Mouse (Mus musculus): ENCODE data around the gene Clip4.
"Not testable (repeated sequence)": the region's sequence is repeated elsewhere in the genome, so short reads cannot be mapped to it uniquely, and the experiment has no call there.

The Clip4 gene

DNA sequence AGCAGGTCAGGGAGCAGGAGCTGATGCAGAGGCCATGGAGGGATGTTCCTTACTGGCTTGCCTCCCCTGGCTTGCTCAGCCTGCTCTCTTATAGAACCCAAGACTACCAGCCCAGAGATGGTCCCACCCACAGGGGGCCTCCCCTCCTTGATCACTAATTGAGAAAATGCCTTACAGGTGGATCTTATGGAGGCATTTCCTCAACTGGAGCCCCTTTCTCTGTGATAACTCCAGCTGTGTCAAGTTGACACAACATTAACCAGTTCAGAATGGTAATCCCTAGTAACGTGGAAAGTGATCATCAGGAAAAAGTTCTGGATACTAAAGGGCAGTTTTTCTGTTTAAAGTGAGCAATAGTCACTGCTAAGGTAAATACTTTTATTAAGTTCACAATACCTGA is at the start of gene Clip4:
TSS of gene Clip4 (plus strand) at position 301 of the 400 bp plus-strand sequence.
- not testable (repeated sequence) for DNase-seq (ENCODE audit: low spot score)

DNA sequence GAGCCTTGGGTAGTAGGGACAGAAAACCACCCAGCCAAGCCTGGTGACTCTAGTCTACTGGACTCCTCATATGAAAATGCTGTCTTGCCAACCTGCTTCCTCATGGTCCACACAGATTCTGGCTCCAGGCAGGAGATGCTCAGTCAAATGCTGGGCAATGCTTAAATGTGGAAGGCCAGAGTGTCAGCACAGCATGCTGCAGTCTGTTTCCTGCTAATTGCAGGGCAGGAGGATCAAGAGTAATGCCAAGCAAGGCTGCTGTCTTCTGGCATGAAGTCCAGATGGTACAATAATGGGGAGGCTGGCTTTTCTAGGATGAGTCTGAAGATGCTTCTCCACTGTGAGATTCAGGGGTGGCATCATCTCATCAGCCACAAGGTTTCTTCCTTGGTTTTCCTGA is 47.8 kb upstream of the Clip4 start:
- DNase-seq (ENCODE audit: low spot score) = no peak

DNA sequence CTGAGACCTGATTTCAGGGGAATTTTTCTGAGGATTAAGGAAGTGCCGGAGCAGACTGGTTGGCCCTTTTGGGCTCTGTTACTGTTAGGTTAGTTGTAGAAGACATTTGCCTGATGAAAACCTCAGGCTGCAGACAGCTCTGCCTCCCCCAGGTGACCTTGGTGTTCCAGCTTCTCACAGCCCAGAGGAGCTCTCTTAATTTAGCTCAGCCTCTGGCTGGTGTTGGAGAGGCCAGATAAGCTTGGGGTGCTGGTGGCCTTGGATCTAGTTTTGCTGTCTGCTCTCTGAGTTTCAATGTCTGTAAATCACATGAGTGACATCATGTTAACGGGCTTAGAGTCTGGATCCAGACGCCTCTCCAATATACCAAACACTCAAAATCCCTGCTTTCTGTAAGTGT is 47.3 kb upstream of the Clip4 start:
- DNase-seq (ENCODE audit: low spot score) = no peak

DNA sequence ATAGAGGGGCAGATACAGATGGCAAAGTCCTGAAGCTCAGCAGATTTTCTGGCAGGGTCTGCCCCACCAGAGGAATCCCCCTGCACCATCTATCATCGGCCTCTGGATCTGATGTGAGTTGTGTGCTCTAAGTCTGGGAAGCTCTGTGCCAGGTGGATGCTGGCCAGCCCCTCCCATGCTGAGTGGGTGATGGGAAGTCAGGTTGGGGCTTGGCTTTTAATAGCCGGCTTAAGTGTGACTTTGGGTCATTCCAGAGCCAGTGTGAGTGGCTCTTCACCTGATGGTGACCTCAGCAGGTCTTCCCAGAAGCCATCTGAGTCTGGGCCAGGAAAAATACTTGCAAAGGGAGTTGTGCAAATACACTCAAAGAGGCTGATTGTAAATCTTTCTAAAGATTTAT is 37.6 kb upstream of the Clip4 start:
- DNase-seq (ENCODE audit: low spot score) = no peak

DNA sequence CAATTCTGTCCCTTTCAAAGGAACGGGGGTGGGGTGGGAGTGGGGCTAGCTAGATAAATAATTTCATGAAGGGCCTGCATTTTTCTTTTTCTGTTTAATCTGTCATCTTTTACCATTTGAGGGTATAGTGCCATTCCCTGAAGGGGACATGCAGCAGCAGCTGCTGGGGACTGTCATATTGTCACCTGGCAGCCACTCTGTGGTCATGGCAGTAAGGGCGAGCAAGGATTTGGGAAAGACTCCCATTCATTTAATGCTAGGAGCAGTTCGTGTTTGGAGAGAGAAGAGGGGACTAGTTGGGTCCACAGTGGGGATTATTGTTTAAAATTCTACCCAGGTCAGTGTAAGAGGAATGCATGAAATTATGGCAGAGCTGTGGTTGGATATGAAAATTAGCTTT is 31.8 kb upstream of the Clip4 start:
- no peak for DNase-seq (ENCODE audit: low spot score)

DNA sequence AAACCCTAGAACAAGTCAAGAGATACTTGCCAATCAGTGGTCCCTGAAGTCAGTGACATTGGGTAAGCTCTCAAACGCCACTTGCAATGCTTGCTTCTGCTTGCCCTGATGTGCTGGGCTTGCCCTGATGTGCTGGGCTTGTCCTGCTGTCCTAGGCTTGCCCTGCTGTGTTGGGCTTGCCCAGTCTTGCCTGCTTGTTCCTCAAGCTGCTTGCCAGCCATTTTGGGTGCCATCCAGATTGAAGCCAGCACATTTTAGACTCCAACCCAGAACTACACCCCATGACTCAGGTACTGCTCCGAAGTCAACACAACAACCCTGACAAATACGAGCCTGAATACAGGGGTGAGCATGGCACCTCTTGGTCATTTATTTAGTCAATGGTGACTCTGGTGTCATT is 26.1 kb upstream of the Clip4 start:
- DNase-seq (ENCODE audit: low spot score) = no peak

DNA sequence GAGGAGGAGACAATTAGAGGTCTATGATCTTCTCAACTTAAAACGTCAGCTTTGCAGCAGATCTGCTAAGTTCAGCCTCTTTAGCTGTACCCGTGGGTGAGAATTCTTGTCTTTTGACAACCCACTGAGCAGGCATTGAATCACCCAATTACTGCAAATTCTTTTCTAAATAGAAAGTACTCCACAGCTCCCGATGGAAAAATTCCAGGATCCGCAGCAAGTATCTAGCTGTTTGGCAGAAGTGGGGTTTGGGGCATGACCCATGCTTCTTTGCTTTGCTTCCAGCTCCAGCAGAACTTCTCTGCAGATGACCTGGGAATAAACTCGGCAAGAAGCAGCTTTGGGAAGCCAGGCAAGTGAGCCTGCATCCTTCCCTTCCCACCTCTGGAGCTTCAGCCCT is 25.3 kb upstream of the Clip4 start:
- DNase-seq (ENCODE audit: low spot score) = no peak

DNA sequence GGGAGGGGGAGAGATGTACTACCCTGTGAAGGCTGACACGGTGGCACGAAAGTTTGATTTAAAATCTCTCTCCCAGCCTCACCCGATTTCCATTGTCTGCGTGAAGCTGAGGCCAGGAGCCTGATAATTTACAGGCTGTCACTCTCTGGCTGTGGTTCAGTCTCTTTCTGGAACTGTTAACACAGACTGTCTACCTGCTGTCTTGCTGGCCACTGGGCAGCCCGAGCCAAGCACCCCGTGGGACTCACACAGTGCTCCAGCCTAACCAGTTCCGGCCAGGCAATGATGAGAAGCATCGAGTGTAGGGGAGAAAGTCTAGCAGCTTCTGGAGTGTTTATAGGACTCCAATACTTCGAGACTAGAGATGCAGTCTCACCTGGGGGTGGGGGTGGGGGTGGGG is 22.2 kb upstream of the Clip4 start:
- DNase-seq (ENCODE audit: low spot score) = no peak

DNA sequence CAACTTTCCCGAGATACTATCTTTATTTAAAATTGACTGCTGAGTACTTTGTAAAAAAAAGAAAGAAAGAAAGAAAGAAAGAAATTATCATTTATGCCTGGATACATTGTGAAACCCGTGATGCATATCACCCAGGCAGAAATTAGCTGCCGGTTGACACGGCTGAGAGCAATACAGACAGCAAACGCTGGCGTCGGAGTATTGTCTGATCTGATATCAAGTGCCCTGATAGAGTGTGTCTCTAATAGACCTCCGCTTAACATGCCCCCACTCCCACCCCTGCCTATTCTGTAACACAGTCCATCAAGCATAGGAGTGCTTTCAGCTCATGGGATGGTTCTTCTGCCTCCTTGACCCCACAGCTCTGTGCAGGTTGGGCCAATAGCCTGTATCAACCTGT is 20.7 kb upstream of the Clip4 start:
- no peak for DNase-seq (ENCODE audit: low spot score)

DNA sequence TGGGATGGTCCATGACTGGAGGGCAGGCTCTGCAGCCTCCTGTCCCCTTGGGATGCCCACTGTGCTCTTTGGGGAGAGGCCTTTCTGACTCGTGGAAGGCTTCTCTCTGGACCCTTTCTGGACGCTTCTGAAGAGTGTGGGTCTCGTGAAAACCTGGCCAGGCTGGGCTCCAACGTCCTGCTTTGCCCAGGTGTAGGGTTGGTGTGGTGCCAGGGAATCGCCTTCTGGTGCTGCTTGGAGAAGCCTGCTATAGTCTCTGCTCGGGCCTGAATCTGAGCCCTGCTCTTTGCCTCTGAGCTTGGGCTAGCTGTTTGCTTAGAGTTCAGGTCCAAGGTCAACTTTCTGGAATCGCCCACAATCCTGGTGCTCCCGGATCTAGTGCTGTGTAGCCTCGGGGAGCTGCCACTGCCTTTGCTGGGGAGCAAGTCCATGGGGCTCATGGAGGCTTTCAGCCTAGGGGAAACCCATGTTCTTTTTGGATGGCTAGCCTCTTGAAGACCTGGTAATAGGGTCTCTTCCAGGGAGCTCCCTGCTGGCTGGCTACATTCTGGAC is 18.6 kb upstream of the Clip4 start:
- DNase-seq (ENCODE audit: low spot score) = no peak

DNA sequence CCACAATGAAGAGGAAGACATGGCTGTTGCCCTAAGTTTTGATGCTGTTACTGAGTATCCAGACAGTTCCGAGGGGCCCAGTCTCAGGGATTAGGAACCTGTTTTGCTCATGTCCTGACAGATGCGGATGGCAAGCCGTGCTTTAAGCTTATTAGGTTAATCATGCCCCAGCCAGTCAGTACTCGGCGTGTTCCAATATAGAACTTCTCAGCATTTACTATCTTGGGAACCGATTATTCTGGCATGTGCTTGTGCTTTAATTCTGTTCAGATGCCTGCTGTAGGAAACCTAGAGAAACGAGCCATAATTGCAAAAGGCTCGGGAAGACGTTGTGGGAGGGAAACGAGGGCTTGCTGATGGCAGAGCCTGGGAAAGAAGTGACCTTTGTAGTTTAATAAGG is 15.4 kb upstream of the Clip4 start, which contains the start of gene Pcare:
TSS of gene Pcare (minus strand) at position 64 of the 400 bp plus-strand sequence.
- DNase-seq (ENCODE audit: low spot score) = no peak

DNA sequence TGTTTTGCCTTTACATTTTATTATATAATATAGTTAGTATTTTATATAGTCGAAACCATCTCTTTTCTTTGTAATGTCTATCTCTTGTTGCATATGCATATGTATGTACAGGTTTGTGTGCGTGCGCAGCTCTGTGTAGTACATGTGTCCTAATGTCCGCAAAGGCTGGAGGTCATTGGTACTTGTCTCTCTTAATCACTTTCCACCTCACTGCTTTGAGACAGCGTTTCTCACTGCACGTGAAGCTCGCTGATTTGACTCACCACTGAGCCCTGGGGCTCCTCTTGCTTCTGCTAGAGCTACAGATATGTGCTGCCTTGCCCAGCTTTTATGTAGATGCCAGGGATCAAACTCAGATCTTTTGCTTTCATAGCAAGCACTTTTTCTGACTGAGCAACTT is 7.7 kb upstream of the Clip4 start:
- DNase-seq (ENCODE audit: low spot score) = no peak

DNA sequence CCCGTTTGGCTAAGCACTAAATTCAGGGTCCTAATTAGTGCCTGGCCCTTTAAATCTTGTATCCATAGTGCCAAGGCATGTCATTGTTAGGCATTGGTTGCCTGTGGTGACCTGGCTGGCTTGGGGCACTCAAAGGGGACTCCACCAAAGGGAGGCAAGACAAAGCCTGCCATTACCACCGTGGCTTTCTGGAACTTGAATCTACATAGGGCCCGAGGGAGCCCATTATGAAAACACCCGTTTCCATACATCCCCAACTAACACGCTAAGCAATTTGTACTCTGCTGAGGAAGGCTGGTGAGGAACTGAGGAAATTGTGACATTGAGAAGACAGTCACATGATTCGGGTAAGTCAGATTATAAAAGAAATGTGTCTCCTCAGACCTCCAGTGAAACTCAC is 1.3 kb downstream of the Clip4 start:
- no peak for DNase-seq (ENCODE audit: low spot score)

DNA sequence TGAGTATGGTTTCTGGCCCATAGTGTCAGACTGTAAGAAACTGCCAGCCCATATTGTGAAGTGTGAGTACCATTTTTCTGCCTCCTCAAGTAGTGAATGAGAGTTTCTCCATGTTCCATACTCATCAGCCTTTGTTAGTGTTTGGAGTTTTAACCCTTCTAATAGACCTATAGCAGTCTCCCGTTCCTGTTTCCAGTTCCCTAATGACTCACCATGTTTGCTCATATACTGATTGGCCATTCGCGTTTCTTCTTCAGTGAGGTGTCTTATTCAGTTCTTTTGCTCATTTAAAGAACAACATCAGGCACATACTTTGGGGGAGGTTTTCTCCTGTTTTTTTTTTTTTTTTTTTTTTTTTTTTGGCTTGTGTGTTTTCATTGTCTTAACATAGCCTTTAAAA is 2.4 kb downstream of the Clip4 start:
- DNase-seq (ENCODE audit: low spot score) = no peak

DNA sequence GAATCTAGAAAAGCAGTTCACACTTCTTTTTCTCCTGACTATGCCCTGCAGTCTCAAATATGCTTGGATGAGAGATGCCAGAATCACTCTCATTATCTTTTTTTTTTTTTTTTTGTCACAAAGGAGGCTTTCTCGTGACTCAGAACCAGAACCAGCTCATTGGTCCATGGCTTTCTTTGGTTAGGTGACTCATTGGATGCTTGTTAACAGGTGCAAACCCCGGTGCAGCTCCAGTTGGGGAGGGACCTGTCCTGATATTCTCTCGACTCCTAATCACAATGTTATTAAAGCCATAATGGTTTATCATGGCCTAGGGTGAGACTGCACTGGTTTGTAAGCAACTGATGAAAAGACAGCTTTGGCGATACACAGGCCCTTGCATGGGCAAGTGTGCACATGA is 5.9 kb downstream of the Clip4 start:
- no peak for DNase-seq (ENCODE audit: low spot score)

DNA sequence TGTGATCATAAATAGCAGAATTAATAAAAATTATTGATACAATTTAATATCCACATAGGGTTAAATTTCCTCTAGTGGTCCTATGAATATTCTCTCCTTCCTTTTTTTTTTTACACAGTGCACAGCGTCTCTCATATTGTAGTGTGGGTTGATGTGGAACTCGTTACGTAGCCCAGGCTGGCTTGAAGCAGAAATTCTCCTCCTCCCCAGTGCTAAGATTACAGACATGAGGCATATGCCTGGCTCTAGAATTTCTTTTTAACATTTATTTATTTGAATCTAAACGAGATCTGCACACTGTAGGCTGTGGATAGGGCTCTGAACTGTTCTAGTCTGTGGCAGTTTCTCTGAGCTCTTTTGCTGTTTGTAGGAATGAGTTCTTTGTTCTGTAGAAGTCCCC is 7.0 kb downstream of the Clip4 start:
- DNase-seq (ENCODE audit: low spot score) = no peak

DNA sequence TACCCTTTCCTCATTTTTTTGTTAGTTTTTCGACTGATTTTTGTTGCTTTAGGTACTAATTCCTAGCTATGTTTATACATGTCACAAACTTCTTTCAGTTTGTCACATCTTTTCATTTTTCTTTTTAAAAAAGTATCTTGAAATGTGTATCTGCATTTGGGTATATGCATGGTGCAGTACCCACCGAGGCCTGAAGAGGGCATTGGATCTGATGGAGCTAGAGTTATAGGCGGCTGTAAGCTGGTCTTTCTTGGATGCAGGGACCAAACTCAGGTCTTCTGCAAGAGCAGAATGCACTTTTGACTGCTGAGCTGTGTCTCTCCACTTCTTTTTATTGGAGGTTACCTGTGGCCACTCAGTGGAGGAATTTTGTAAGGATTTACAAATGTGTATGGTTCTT is 10.4 kb downstream of the Clip4 start:
- no peak for DNase-seq (ENCODE audit: low spot score)

DNA sequence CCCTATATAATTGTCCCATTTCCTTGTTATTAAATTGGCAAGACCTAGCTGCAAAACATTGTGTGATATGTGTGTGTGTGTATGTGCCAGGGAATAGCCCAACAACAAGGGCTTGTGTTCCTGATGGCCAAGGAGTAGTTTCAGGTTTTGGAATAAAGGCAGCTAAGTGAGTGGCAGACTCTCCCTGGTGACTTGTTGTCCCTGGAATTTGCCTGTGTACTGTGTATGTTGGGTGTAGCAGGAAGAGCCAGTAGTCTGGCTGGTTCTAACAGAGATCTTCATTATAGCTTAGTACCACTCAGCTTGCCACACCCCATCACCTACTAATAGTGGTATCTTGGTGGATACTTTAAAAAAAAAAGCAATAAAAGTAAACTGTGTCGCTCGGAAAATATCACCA is 12.2 kb downstream of the Clip4 start:
- DNase-seq (ENCODE audit: low spot score) = no peak

DNA sequence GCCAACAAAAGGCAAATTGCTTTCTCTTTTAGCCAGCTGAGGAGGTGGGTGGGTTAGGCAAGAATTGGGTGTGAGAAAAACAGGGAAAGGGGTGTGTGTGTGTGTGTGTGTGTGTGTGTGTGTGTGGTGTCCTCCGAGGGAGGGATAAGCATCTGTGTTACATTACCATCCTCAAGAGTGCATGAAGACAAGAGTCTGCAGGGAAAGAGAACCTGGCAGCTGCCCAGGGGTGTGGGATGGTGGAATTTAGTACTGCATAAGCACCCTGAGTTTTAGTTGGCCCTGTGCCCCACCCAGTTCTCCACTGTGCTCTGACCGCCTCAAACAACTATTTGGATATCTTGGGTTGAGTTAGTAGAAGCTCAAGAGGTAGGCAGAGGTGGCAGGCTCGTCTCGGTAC is 12.7 kb downstream of the Clip4 start:
- DNase-seq (ENCODE audit: low spot score) = no peak

DNA sequence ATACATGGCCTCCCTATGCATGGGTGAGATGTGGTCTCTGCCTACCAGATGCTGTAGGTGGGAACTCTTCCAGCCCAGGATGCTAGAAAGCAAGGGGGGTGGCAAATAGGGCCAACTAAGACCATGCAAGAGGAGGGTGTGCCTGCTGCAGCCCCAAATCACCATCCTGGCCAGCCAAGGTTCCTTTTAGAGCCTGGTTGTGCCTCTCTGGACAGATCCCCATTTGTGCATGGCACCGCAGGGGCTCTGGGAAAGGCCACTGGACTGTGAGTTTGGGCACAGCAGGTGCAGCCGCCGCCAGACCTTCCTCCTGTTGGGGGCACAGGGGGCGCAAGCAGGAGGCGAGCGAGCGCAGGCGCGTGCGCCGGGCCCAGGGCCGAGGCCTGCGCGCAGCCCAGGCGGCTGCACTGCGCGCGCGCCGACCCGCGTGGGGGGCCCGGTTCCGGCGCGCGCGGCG is 14.0 kb downstream of the Clip4 start:
- no peak for DNase-seq (ENCODE audit: low spot score)

DNA sequence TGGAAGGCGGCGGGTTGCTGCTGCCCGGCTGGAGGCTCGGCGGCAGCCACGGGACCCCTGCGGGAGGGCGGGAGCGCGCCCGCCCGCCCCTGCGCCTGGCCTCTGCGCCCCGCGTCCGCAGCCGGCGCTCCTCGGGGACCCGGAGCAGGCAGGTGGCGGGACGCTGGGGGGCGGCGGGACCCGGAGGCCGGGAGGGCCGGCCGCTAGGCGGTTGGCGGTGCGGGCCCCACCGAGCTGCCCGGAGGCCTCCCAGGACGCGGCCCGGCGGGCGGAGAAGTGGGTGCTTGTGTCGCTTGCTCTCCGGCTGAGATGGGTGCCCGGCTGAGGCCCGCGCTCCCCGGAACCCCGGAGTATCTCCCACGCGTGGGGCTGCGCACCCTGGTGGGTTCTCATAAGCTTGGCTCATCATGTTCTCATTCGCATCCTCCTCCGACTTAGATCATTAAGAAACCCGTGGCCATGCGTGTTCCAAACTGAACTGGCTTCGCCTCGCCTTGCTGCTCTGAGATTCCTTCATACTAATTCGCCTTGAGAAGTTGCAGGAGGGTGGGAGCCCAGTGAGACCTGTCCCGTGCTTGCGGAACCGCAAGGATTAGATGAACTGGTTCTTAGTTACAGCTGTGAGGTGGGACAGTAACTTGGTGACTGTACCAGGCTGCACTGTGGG is 14.6 kb downstream of the Clip4 start:
- no peak for DNase-seq (ENCODE audit: low spot score)

DNA sequence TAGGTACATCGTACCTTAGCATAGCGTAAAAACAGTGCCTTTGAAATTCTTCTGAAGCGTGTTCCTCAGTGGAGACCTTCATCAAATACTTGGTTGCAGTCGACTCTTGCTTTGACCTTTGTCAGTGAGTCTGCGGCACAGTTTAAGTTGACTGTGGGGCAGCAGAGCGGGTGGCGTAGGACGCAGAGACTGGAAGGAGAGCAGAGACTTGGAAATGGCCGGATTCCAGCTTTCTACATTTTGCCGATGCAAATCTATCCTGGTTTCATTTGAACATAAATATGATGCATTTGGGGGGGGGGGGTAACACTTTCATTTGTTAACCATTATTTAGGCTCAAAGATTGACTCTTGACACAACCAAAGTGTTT is 15.1 kb downstream of the Clip4 start:
- DNase-seq (ENCODE audit: low spot score) = no peak

DNA sequence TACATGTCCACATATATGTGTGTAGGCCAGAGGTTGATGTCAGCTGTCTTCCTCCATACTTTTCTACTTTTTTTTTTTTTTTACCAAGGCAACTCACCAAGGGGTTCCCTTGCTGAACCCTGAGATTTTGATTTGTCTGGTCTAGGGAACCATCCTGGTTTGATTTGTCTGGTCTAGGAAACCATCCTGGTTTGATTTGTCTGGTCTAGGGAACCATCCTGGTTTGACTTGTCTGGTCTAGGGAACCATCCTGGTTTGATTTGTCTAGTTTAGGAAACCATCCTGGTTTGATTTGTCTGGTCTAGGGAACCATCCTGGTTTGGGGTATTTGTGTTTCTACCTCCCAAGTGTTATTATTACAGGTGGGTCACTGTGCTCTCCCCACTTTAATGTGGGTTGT is 18.2 kb downstream of the Clip4 start:
- no peak for DNase-seq (ENCODE audit: low spot score)

DNA sequence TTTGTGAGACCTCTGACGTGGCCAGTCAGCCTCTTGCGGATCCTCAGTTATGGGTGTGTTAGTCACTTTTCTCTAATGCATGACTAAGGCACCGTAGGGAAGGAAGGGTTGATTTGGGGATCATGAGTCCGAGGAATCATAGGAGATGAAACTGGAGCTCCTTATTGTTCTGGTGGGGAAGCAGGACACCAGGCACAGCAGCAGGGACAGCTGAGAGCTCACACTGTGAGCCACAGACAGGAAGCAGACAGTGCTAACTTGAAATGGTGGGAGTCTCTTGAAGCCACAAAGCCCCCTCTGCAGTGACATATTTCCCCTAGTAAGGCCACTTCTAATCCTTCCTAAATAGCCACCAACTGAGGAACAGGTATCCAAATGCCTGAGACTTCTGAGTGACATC is 22.8 kb downstream of the Clip4 start:
- DNase-seq (ENCODE audit: low spot score) = no peak
